Mouse (Mus musculus) heart, embryonic 14.5 days (tissue): ENCODE measurements around the gene Wdr46. TPM values are rescaled to one million over a fixed set of nuclear protein-coding genes. Genes with fewer than 3 reads are reported as not detected.
"Not testable (repeated sequence)": the region's sequence is repeated elsewhere in the genome, so short reads cannot be mapped to it uniquely, and the experiment has no call there.

Source experiments
- ATAC-seq: fragments of 200-750 bp; cut with Nextera tagmentation; 2 replicates; pipeline ENCODE4 v1.8.0; 2017; ENCODE audit warnings: low read depth, moderate TSS enrichment; ENCODE audit not compliant: insufficient number of reproducible peaks, insufficient read depth, low FRiP score
- H3K27ac ChIP-seq, 2 experiments: fragments of 200-500 bp in 1 of 2; fragments of 300-500 bp in 1 of 2; sonication (generic) in 1 of 2; replicated peaks in 1 of 2; 2 replicates each; pipeline ENCODE4 v1.5.1; 2012 to 2014; ENCODE audit warnings: low read depth in 2 of 2, low read length in 2 of 2, control low read depth in 1 of 2, mild to moderate bottlenecking in 1 of 2, mixed read lengths in 1 of 2; ENCODE audit not compliant: control insufficient read depth in 1 of 2, insufficient read depth in 1 of 2
- H3K27me3 ChIP-seq: fragments of 300-500 bp; sonication (generic); 2 replicates; pipeline ENCODE4 v1.6.1; 2014; ENCODE audit warnings: mild to moderate bottlenecking, low read length, control low read depth; ENCODE audit not compliant: control insufficient read depth, insufficient read depth
- H3K36me3 ChIP-seq: fragments of 300-500 bp; sonication (generic); 2 replicates; pipeline ENCODE4 v1.6.1; 2014; ENCODE audit warnings: mild to moderate bottlenecking, control low read depth, low read length, mixed read lengths; ENCODE audit not compliant: control insufficient read depth, insufficient read depth
- H3K4me1 ChIP-seq, 2 experiments: fragments of 200-500 bp in 1 of 2; fragments of 300-500 bp in 1 of 2; sonication (generic) in 1 of 2; 2 replicates each; pipeline ENCODE4 v1.6.1; 2012 to 2014; ENCODE audit warnings: low read length in 2 of 2, control low read depth in 1 of 2, mixed read lengths in 1 of 2; ENCODE audit not compliant: control insufficient read depth in 2 of 2, insufficient read depth in 2 of 2
- H3K4me2 ChIP-seq: fragments of 300-500 bp; sonication (generic); 2 replicates; pipeline ENCODE4 v1.6.1; 2014; ENCODE audit warnings: mild to moderate bottlenecking, low read length
- H3K4me3 ChIP-seq, 2 experiments: fragments of 200-500 bp in 1 of 2; fragments of 300-500 bp in 1 of 2; sonication (generic) in 1 of 2; 2 replicates each; pipeline ENCODE4 v1.5.1; 2012 to 2014; ENCODE audit warnings: low read length in 2 of 2, mild to moderate bottlenecking in 2 of 2, control low read depth in 1 of 2, low read depth in 1 of 2, moderate library complexity in 1 of 2; ENCODE audit not compliant: control insufficient read depth in 1 of 2, insufficient read depth in 1 of 2
- H3K9ac ChIP-seq: fragments of 300-500 bp; sonication (generic); 2 replicates; pipeline ENCODE4 v1.6.1; 2014; ENCODE audit warnings: mild to moderate bottlenecking, low read length
- H3K9me3 ChIP-seq: fragments of 300-500 bp; sonication (generic); 2 replicates; pipeline ENCODE4 v1.6.1; 2016; ENCODE audit warnings: low read length, control low read depth; ENCODE audit not compliant: control insufficient read depth
- WGBS: fragments of 180-500 bp; shearing (Covaris S2); extraction: QIAGEN DNeasy Blood & Tissue Kit; methylation state at CpG from one replicate; pipeline ENCODE4 v1.1.7; 2014; 5-methylcytosine and 5-hydroxymethylcytosine counted together
- polyA plus RNA-seq: library from polyadenylated mRNA; unstranded; fragments of >200 nt; fragmentation: Nextera tagmentation; extraction: Ambion mirVana; gene quantifications from 2 replicates; pipeline ENCODE4 v1.2.1, GENCODE M21; 2014

Wdr46 gene
- polyA plus RNA-seq, 1 experiment from 2014 or later, result 15.5 TPM

DNA sequence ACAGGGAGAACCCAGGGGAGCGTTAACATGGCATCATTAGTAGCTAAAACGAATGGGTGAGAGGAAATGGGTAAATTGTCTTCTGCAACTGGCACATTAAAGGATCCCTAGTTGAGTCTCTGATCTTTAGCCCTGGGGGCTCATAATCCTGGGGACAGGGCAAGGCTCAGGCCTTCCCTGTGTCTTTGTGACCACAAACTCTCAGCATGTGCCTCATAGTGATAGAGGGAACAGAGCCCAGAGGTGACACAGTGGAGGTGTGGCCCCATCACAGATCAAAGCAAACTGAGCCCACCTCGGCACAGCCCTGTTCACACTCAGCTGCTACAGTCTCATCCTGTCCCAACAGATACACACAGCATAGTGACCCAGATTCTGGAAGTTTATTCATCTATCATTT lies 55.2 kb downstream of the Wdr46 start:
- no peak overlapping the region for H3K4me2 ChIP-seq
- no peak for ATAC-seq
- H3K27ac ChIP-seq, result no peak overlapping the region
- peaks cover 7% of the 10 kb centered on the region; the same call in 1 of the 2 replicates for H3K27me3 ChIP-seq
- H3K4me1 ChIP-seq, result peaks cover 0 to 2% of the 10 kb centered on the region in 2 experiments; a peak in 1 of 4 replicates
- H3K4me3 ChIP-seq, result no peak overlapping the region
- H3K9me3 ChIP-seq, result no peaks in the 10 kb centered on the region
- H3K9ac ChIP-seq, result no peak overlapping the region
- no peaks in the 10 kb centered on the region for H3K36me3 ChIP-seq
- WGBS, result 44% methylated on average over 3 of the region's 3 CpGs

DNA sequence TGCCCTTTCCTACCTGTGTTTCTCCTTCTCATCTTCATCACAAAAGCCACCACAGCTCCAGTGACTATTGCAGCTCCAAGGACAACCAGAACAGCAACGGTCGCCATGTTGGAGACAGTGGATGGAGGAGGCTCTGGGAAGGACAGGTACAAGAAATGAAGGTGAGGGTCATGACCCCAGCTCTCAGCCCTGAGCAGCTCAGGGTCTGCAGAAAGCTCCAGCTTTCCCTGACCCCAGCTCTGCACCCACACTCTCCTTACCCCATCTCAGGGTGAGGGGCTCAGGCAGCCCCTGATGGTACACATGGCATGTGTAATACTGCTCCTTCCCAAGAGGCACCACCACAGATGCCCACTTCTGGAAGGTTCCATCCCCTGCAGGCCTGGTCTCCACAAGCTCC lies 56.6 kb downstream of the Wdr46 start:
- not testable (repeated sequence) for H3K4me1 ChIP-seq, H3K27ac ChIP-seq, H3K9me3 ChIP-seq, H3K4me3 ChIP-seq, H3K9ac ChIP-seq, H3K4me2 ChIP-seq, H3K36me3 ChIP-seq, ATAC-seq
- WGBS, result 79% methylated on average over 2 of the region's 2 CpGs
- peaks cover 20% of the 10 kb centered on the region for H3K27me3 ChIP-seq

DNA sequence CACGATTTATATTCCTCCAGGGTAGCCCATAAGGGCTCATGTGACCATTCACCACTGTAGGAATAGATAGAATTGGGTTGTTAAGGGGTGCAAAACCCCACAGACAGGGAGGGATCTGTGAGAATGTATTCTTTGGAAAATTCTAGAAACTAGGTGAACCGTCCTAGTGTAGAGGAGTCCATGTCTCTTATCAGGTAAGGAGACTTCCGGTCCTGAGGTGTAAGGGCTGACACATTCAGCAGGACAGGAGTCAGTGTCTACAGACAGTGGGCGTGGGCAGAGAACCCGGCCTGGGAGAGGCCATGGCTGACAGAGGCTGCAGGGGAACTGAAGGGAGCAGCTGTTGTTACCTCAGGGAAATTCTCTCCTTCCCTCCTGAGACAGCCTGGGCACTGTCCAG lies 58.2 kb downstream of the Wdr46 start:
- not testable (repeated sequence) for H3K9ac ChIP-seq, ATAC-seq, H3K4me3 ChIP-seq, H3K4me2 ChIP-seq, H3K4me1 ChIP-seq, H3K9me3 ChIP-seq, H3K27ac ChIP-seq, H3K36me3 ChIP-seq
- WGBS, result 40% methylated on average over 5 of the region's 5 CpGs
- peaks cover 20% of the 10 kb centered on the region for H3K27me3 ChIP-seq

Other genes with a start within 250 kb of the Wdr46 start
- gene March2, start 222.0 kb upstream of the Wdr46 start, polyA plus RNA-seq, result 71.0 and 85.3 TPM in 2 replicates
- gene Rab11b, start 180.1 kb upstream of the Wdr46 start, polyA plus RNA-seq, result 300 and 314 TPM in 2 replicates
- gene Angptl4, start 158.8 kb upstream of the Wdr46 start, polyA plus RNA-seq, result 13.5 and 16.4 TPM in 2 replicates
- gene Kank3, start 130.1 kb upstream of the Wdr46 start, polyA plus RNA-seq, result 53.8 and 54.2 TPM in 2 replicates
- gene Rps28, start 116.1 kb upstream of the Wdr46 start, polyA plus RNA-seq, result 653 and 768 TPM in 2 replicates
- 628 and 707 TPM in 2 replicates for gene Ndufa7, start 116.1 kb upstream of the Wdr46 start, polyA plus RNA-seq
- gene Cd320, start 97.6 kb upstream of the Wdr46 start, polyA plus RNA-seq, result 43.5 and 49.2 TPM in 2 replicates
- gene Gm7029, start 66.8 kb upstream of the Wdr46 start, polyA plus RNA-seq, result not detected in 2 replicates
- gene Kifc1, start 50.0 kb upstream of the Wdr46 start, polyA plus RNA-seq, result 4.5 and 5.4 TPM in 2 replicates
- gene Platr17, start 35.5 kb upstream of the Wdr46 start, polyA plus RNA-seq, result 0.26 and 0.35 TPM in 2 replicates
- gene Daxx, start 31.2 kb upstream of the Wdr46 start, polyA plus RNA-seq, result 24.5 and 27.2 TPM in 2 replicates
- 44.9 and 47.1 TPM in 2 replicates for gene Tapbp, start 24.8 kb upstream of the Wdr46 start, polyA plus RNA-seq
- 4.5 and 8.9 TPM in 2 replicates for gene Zbtb22, start 24.8 kb upstream of the Wdr46 start, polyA plus RNA-seq
- gene Rgl2, start 11.1 kb upstream of the Wdr46 start, polyA plus RNA-seq, result 30.3 and 38.9 TPM in 2 replicates
- 110 TPM in 2 replicates for gene Pfdn6, start 317 bp upstream of the Wdr46 start, polyA plus RNA-seq
- 3.8 and 4.6 TPM in 2 replicates for gene B3galt4, start 10.8 kb downstream of the Wdr46 start, polyA plus RNA-seq
- gene Vps52, start 15.2 kb downstream of the Wdr46 start, polyA plus RNA-seq, result 27.6 and 30.6 TPM in 2 replicates
- 1,085 and 1,186 TPM in 2 replicates for gene Rps18, start 15.3 kb downstream of the Wdr46 start, polyA plus RNA-seq
- gene H2-K1, start 59.7 kb downstream of the Wdr46 start, polyA plus RNA-seq, result 32.3 and 37.8 TPM in 2 replicates
- 5.4 and 7.4 TPM in 2 replicates for gene Ring1, start 84.0 kb downstream of the Wdr46 start, polyA plus RNA-seq
- gene H2-Ke6, start 87.4 kb downstream of the Wdr46 start, polyA plus RNA-seq, result 46.8 and 57.7 TPM in 2 replicates
- 48.0 and 53.2 TPM in 2 replicates for gene Slc39a7, start 91.0 kb downstream of the Wdr46 start, polyA plus RNA-seq
- gene Rxrb, start 91.2 kb downstream of the Wdr46 start, polyA plus RNA-seq, result 14.2 and 16.4 TPM in 2 replicates
- 0.32 and 0.51 TPM in 2 replicates for gene Col11a2, start 98.8 kb downstream of the Wdr46 start, polyA plus RNA-seq
- 0.78 TPM in 1 of 2 replicates, not detected in the other for gene H2-Oa, start 151.7 kb downstream of the Wdr46 start, polyA plus RNA-seq
- 5.7 and 9.3 TPM in 2 replicates for gene H2-DMa, start 178.9 kb downstream of the Wdr46 start, polyA plus RNA-seq
- gene Brd2, start 182.0 kb downstream of the Wdr46 start, polyA plus RNA-seq, result 72.8 and 74.9 TPM in 2 replicates
- gene H2-DMb2, start 202.6 kb downstream of the Wdr46 start, polyA plus RNA-seq, result 0.32 and 0.36 TPM in 2 replicates
- gene H2-DMb1, start 212.4 kb downstream of the Wdr46 start, polyA plus RNA-seq, result 0.38 and 0.62 TPM in 2 replicates
- 1.7 and 1.9 TPM in 2 replicates for gene Tap1, start 246.9 kb downstream of the Wdr46 start, polyA plus RNA-seq
- gene Psmb9, start 247.1 kb downstream of the Wdr46 start, polyA plus RNA-seq, result 1.6 and 1.7 TPM in 2 replicates